Mouse (Mus musculus): Measurements from ENCODE around the gene Ncoa7. TPM values are rescaled to one million over a fixed set of nuclear protein-coding genes. Genes with fewer than 3 reads are reported as not detected.

The Ncoa7 gene
- 9.3 and 10.0 TPM in 2 replicates for polyA plus RNA-seq (2015; fragmentation: Nextera tagmentation; extraction: Ambion mirVana)

GRCm38 (mm10) chr10:30802681-30803586 is at the start of gene Ncoa7:
TSS of gene Ncoa7 (minus strand) at chr10:30803326.
- Histone ChIP-seq H3K9me3 (no peaks in the 10 kb centered on the region), H3K4me1 (replicated peaks) (no peaks in the 10 kb centered on the region; the same call in 1 of the 2 replicates), H3K27ac (peak within 1 kb of the TSS; percentile 97), H3K4me3 (replicated peaks) (peak within 1 kb of the TSS; percentile 85), H3K4me2 (replicated peaks) (peak within 1 kb of the TSS; percentile 69), H3K27me3 (replicated peaks) (no peaks in the 10 kb centered on the region), H3K9ac (peak within 1 kb of the TSS; percentile 82), H3K36me3 (no peaks in the 10 kb centered on the region)
- under 1% methylated on average over 89 of the region's 89 CpGs for WGBS
- peak; percentile 96 for ATAC-seq

- H3K27me3 ChIP-seq (replicated peaks), result peaks cover 19% of the 10 kb centered on the region
- WGBS, result 32% methylated on average over 13 of the region's 13 CpGs
- ATAC-seq, result no peak
Measured at GRCm38 (mm10) chr10:30845101-30845825, 42.1 kb upstream of the Ncoa7 start.

GRCm38 (mm10) chr10:30844191-30845010 is 41.3 kb upstream of the Ncoa7 start:
- Histone ChIP-seq H3K4me2 (replicated peaks) (peak overlapping the region; percentile 84), H3K27me3 (replicated peaks) (peaks cover 19% of the 10 kb centered on the region), H3K4me1 (replicated peaks) (peaks cover 17% of the 10 kb centered on the region), H3K4me3 (replicated peaks) (peak overlapping the region; percentile 52), H3K9me3 (no peaks in the 10 kb centered on the region), H3K9ac (peak overlapping the region; percentile 21), H3K36me3 (no peaks in the 10 kb centered on the region), H3K27ac (peak overlapping the region; percentile 64)
- 11% methylated on average over 30 of the region's 30 CpGs for WGBS
- ATAC-seq, result no peak

More at GRCm38 (mm10) chr10:30845101-30845825, 42.1 kb upstream of the Ncoa7 start:
- Histone ChIP-seq H3K4me3 (replicated peaks) (no peak overlapping the region), H3K9ac (no peak overlapping the region), H3K36me3 (no peaks in the 10 kb centered on the region), H3K4me1 (replicated peaks) (peaks cover 17% of the 10 kb centered on the region), H3K4me2 (replicated peaks) (no peak overlapping the region), H3K9me3 (no peaks in the 10 kb centered on the region), H3K27ac (no peak overlapping the region)

- Histone ChIP-seq H3K27ac (peak overlapping the region; percentile 64), H3K4me1 (replicated peaks) (peaks cover 17% of the 10 kb centered on the region), H3K9ac (0 out of 2 replicates have a peak overlapping the region, but pooled peaks have one; percentile 21), H3K4me2 (replicated peaks) (peak overlapping the region; percentile 84), H3K9me3 (no peaks in the 10 kb centered on the region), H3K36me3 (no peaks in the 10 kb centered on the region), H3K27me3 (replicated peaks) (peaks cover 19% of the 10 kb centered on the region), H3K4me3 (replicated peaks) (peak overlapping the region; percentile 52)
- 1% methylated on average over 21 of the region's 21 CpGs for WGBS
- ATAC-seq, result no peak; the same call in 1 of the 2 replicates
Measured at GRCm38 (mm10) chr10:30843438-30844190, 40.5 kb upstream of the Ncoa7 start.

- H3K27ac ChIP-seq, result peak within 1 kb of the TSS; percentile 64
- peak within 1 kb of the TSS; percentile 84 for H3K4me2 ChIP-seq (replicated peaks)
- peaks cover 19% of the 10 kb centered on the region for H3K27me3 ChIP-seq (replicated peaks)
- peak within 1 kb of the TSS; percentile 52 for H3K4me3 ChIP-seq (replicated peaks)
- H3K36me3 ChIP-seq, result no peaks in the 10 kb centered on the region
- WGBS, result under 1% methylated on average over 69 of the region's 70 CpGs
- peak; percentile 100 for ATAC-seq
- no peaks in the 10 kb centered on the region for H3K9me3 ChIP-seq
- H3K4me1 ChIP-seq (replicated peaks), result peaks cover 17% of the 10 kb centered on the region
- peak within 1 kb of the TSS; percentile 41 for H3K9ac ChIP-seq
Measured at GRCm38 (mm10) chr10:30842643-30843437, 39.7 kb upstream of the Ncoa7 start, which contains the start of gene Hey2. TSS of gene Hey2 (minus strand) at chr10:30842801.

- Histone ChIP-seq H3K27me3 (replicated peaks) (peaks cover 19% of the 10 kb centered on the region), H3K4me1 (replicated peaks) (peaks cover 17% of the 10 kb centered on the region), H3K36me3 (no peaks in the 10 kb centered on the region), H3K4me3 (replicated peaks) (peak overlapping the region; percentile 52), H3K27ac (0 out of 2 replicates have a peak overlapping the region, but pooled peaks have one; percentile 36), H3K9ac (peak overlapping the region; percentile 41), H3K4me2 (replicated peaks) (peak overlapping the region; percentile 84), H3K9me3 (no peaks in the 10 kb centered on the region)
- 0% methylated on average over 29 of the region's 29 CpGs for WGBS
- ATAC-seq, result peak; percentile 55
Measured at GRCm38 (mm10) chr10:30842228-30842627, 39.1 kb upstream of the Ncoa7 start.

- Histone ChIP-seq H3K4me1 (replicated peaks) (peaks cover 17% of the 10 kb centered on the region), H3K4me2 (replicated peaks) (0 out of 2 replicates have a peak overlapping the region, but pooled peaks have one; percentile 11), H3K36me3 (no peaks in the 10 kb centered on the region), H3K9me3 (no peaks in the 10 kb centered on the region), H3K4me3 (replicated peaks) (no peak overlapping the region), H3K27ac (no peak overlapping the region), H3K9ac (no peak overlapping the region), H3K27me3 (replicated peaks) (0 out of 2 replicates have a peak, but pooled peaks cover 8% of the 10 kb centered on the region)
- 82% methylated on average over 5 of the region's 5 CpGs for WGBS
- ATAC-seq, result no peak
Measured at GRCm38 (mm10) chr10:30840824-30841223, 37.7 kb upstream of the Ncoa7 start.

GRCm38 (mm10) chr10:30838188-30838587 is 35.1 kb upstream of the Ncoa7 start:
- no peak overlapping the region for H3K4me2 ChIP-seq (replicated peaks)
- WGBS, result 2% methylated on average over 1 of the region's 1 CpGs
- no peak for ATAC-seq

GRCm38 (mm10) chr10:30825049-30825448 is 21.9 kb upstream of the Ncoa7 start:
- no peaks in the 10 kb centered on the region for H3K36me3 ChIP-seq
- H3K4me1 ChIP-seq (replicated peaks), result no peaks in the 10 kb centered on the region
- H3K27me3 ChIP-seq (replicated peaks), result no peaks in the 10 kb centered on the region
- H3K27ac ChIP-seq, result no peak overlapping the region
- no peaks in the 10 kb centered on the region for H3K9me3 ChIP-seq
- no peak overlapping the region for H3K4me2 ChIP-seq (replicated peaks)
- WGBS, result 9% methylated on average over 1 of the region's 1 CpGs
- H3K9ac ChIP-seq, result no peak overlapping the region
- ATAC-seq, result no peak
- no peak overlapping the region for H3K4me3 ChIP-seq (replicated peaks)

More at GRCm38 (mm10) chr10:30838188-30838587, 35.1 kb upstream of the Ncoa7 start:
- Histone ChIP-seq H3K9me3 (no peaks in the 10 kb centered on the region), H3K36me3 (no peaks in the 10 kb centered on the region), H3K27ac (no peak overlapping the region), H3K4me3 (replicated peaks) (no peak overlapping the region), H3K9ac (no peak overlapping the region), H3K27me3 (replicated peaks) (0 out of 2 replicates have a peak, but pooled peaks cover 5% of the 10 kb centered on the region), H3K4me1 (replicated peaks) (peaks cover 6% of the 10 kb centered on the region; the same call in 1 of the 2 replicates)

GRCm38 (mm10) chr10:30810967-30811293 is 7.8 kb upstream of the Ncoa7 start:
- no peaks in the 10 kb centered on the region for H3K27me3 ChIP-seq (replicated peaks)
- H3K9me3 ChIP-seq, result no peaks in the 10 kb centered on the region
- H3K4me1 ChIP-seq (replicated peaks), result no peaks in the 10 kb centered on the region
- H3K27ac ChIP-seq, result no peak overlapping the region
- no peaks in the 10 kb centered on the region for H3K36me3 ChIP-seq
- 13% methylated on average over 11 of the region's 11 CpGs for WGBS
- peak overlapping the region; percentile 39 for H3K4me3 ChIP-seq (replicated peaks)
- ATAC-seq, result peak; percentile 97
- peak overlapping the region; percentile 52 for H3K4me2 ChIP-seq (replicated peaks)
- peak overlapping the region; percentile 44; the same call in 1 of the 2 replicates for H3K9ac ChIP-seq
